Mouse (Mus musculus): Measurements from ENCODE around the gene Cxcr5. TPM values are rescaled to one million over a fixed set of nuclear protein-coding genes. Genes with fewer than 3 reads are reported as not detected.
"Not testable (repeated sequence)": the region's sequence is repeated elsewhere in the genome, so short reads cannot be mapped to it uniquely, and the experiment has no call there.

The Cxcr5 gene
- polyA plus RNA-seq, 1 experiment from 2014 or later, result not detected

DNA sequence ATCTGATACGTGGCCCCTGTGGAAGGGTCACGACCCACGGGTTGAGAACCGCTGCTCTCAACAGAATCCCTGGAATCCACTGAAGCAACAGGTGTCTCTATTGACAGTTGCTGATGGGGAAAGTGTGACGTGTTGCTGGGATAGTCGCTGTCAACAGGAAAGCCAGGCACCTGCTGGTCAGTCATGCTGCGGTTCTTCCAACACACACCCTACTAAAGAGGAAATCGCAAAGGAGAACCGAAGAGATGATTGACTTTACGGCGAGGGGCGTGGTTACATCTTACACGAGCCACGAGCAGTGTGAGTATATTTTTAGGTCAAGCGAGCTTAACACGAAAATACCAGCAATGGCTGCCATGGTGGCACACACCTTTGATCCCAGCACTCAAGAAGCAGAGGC, 20.7 kb upstream of the Cxcr5 start:
- WGBS, result 88% methylated on average over 16 of the region's 16 CpGs
- H3K36me3 ChIP-seq, result no peaks in the 10 kb centered on the region
- no peak overlapping the region for H3K4me3 ChIP-seq
- no peak for ATAC-seq (ENCODE audit: low FRiP score)
- no peaks in the 10 kb centered on the region for H3K9me3 ChIP-seq (replicated peaks)
- H3K27ac ChIP-seq, result no peak overlapping the region
- H3K9ac ChIP-seq, result no peak overlapping the region
- no peak overlapping the region for H3K4me2 ChIP-seq (replicated peaks)
- no peaks in the 10 kb centered on the region for H3K4me1 ChIP-seq
- no peaks in the 10 kb centered on the region for H3K27me3 ChIP-seq

DNA sequence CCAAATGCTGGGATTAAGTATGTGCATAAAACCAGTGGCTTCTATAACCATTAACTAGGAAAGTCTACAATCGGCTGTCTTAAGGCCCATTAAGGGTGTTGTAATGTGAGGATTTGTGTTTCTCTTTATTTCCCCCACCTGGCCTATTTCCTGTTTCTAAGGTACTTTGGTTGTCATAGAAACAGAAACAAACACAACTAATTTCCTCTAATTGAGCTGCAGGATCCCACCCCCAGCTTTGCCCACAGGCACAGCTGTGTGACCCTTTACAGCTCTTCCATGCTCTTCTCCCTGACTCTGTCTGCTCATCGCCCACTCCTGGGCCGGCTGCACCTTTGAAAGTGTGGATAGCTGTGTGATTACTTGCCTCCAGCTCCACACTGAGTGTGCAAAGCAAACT, 19.7 kb upstream of the Cxcr5 start:
- Histone ChIP-seq H3K4me2 (replicated peaks) (no peak overlapping the region), H3K36me3 (no peaks in the 10 kb centered on the region), H3K4me1 (no peaks in the 10 kb centered on the region), H3K4me3 (no peak overlapping the region), H3K27ac (no peak overlapping the region), H3K9ac (no peak overlapping the region), H3K27me3 (no peaks in the 10 kb centered on the region), H3K9me3 (replicated peaks) (no peaks in the 10 kb centered on the region)
- no peak for ATAC-seq (ENCODE audit: low FRiP score)
- 72% methylated on average over 3 of the region's 3 CpGs for WGBS

DNA sequence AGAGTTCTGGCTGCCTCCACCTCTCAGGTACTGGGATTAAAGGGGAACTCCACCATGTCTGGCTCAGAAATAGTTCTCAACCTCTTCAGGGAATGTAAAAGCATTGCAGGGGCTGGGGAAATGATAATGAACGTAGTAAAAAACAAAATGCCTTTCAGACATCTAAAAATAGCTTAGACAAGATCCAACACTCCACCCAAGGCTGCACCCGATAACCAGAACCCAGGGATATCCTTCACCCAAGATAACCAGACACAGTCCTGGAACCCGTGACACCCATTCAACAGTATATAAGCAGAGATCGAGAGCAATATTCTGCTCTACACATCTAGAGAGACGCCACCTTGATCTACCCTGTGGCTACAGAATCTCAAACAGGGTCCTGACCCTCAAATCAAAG, 18.4 kb upstream of the Cxcr5 start:
- 91% methylated on average over 5 of the region's 5 CpGs for WGBS
- Histone ChIP-seq H3K27me3 (no peaks in the 10 kb centered on the region), H3K9me3 (replicated peaks) (no peaks in the 10 kb centered on the region), H3K4me3 (no peak overlapping the region), H3K4me2 (replicated peaks) (no peak overlapping the region), H3K4me1 (no peaks in the 10 kb centered on the region), H3K36me3 (no peaks in the 10 kb centered on the region), H3K9ac (no peak overlapping the region), H3K27ac (no peak overlapping the region)
- no peak for ATAC-seq (ENCODE audit: low FRiP score)

DNA sequence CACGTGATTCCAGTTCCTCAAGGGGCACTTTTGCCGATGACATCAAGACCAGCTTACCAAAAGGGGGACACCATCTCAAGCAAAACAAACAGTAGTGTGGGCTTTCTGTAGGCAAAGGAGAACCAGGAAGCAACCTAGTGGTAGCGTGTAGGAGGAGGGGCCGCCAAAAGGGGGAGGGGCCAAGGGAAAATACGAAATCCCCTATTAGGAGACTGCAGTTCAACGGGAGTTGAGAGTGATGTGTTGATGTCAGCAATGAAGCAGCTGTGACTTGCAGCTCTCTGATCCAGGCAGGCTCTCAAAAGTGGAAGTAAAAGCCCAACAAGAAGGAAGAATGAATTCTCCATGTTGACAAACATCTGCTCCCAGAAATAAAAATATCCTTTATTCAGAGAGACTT, 17.7 kb upstream of the Cxcr5 start:
- H3K27ac ChIP-seq, result no peak overlapping the region
- no peak for ATAC-seq (ENCODE audit: low FRiP score)
- no peaks in the 10 kb centered on the region for H3K4me1 ChIP-seq
- H3K27me3 ChIP-seq, result no peaks in the 10 kb centered on the region
- no peaks in the 10 kb centered on the region for H3K9me3 ChIP-seq (replicated peaks)
- H3K9ac ChIP-seq, result no peak overlapping the region
- H3K4me3 ChIP-seq, result no peak overlapping the region
- WGBS, result 39% methylated on average over 6 of the region's 6 CpGs
- no peak overlapping the region for H3K4me2 ChIP-seq (replicated peaks)
- no peaks in the 10 kb centered on the region for H3K36me3 ChIP-seq

DNA sequence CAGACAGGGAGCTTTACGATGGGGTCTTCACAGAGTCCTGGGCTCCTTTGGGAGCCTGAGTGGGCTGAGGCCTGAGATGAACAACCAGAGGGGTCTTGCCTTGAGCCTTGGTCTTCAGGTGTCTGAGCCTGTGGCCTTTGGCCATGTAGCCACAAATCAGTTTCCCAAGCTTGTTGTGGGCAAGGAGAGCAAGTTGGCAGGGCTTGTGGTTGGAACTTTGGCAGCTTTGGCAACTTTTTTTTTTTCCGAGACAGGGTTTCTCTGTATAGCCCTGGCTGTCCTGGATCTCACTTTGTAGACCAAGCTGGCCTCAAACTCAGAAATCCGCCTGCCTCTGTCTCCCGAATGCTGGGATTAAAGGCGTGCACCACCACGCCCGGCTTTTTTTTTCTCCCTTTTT, 14.4 kb upstream of the Cxcr5 start:
- not testable (repeated sequence) for H3K9ac ChIP-seq; H3K4me2 ChIP-seq (replicated peaks); ATAC-seq (ENCODE audit: low FRiP score); H3K9me3 ChIP-seq (replicated peaks); H3K36me3 ChIP-seq; H3K27me3 ChIP-seq; H3K4me1 ChIP-seq; H3K4me3 ChIP-seq; H3K27ac ChIP-seq
- WGBS, result 90% methylated on average over 7 of the region's 7 CpGs

DNA sequence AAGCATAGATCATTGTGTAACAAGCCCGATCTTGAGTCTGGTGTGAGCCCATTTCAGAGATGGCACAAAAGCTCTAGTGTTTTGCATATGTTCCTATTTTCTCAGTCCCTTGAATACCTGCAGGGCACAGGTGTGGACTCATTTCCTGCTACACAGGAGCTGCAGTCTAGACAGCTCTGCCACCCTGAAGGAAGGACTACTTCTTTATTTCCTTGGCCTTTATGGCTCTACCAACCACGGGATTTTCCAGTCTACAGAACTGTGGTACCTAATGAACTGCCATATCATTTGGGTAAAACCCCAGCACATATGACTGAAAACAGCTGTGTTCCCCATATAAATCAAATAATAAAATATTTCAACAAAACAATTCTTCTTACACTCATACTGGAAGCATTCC, 13.4 kb upstream of the Cxcr5 start:
- H3K4me1 ChIP-seq, result no peaks in the 10 kb centered on the region
- H3K27ac ChIP-seq, result no peak overlapping the region
- H3K4me2 ChIP-seq (replicated peaks), result no peak overlapping the region
- no peaks in the 10 kb centered on the region for H3K36me3 ChIP-seq
- no peak for ATAC-seq (ENCODE audit: low FRiP score)
- H3K4me3 ChIP-seq, result no peak overlapping the region
- 92% methylated on average over 2 of the region's 2 CpGs for WGBS
- H3K9ac ChIP-seq, result no peak overlapping the region
- no peaks in the 10 kb centered on the region for H3K27me3 ChIP-seq
- no peaks in the 10 kb centered on the region for H3K9me3 ChIP-seq (replicated peaks)

DNA sequence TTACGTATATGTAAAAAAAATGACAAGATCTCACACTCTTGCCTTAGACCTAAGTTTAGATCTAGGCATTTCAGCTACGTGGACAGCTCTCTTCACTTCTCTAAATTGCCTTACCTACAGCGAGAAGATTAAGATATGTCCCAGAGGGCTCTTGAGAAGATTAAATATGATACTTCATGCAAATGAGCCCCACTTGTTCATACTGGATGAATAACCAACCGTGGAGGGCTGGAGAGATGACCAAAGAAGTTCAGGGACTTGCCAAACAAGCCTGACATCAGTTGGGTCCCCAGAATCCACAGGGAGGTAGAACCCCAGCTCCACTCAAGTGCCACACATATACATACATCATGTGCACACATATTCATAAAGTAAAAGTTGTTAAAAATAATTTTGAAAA, 11.6 kb upstream of the Cxcr5 start:
- Histone ChIP-seq H3K27me3 (no peaks in the 10 kb centered on the region), H3K4me3 (no peak overlapping the region), H3K9me3 (replicated peaks) (no peaks in the 10 kb centered on the region), H3K4me2 (replicated peaks) (no peak overlapping the region), H3K4me1 (no peaks in the 10 kb centered on the region), H3K36me3 (no peaks in the 10 kb centered on the region), H3K27ac (no peak overlapping the region), H3K9ac (no peak overlapping the region)
- no peak for ATAC-seq (ENCODE audit: low FRiP score)
- WGBS, result 83% methylated on average over 4 of the region's 4 CpGs

DNA sequence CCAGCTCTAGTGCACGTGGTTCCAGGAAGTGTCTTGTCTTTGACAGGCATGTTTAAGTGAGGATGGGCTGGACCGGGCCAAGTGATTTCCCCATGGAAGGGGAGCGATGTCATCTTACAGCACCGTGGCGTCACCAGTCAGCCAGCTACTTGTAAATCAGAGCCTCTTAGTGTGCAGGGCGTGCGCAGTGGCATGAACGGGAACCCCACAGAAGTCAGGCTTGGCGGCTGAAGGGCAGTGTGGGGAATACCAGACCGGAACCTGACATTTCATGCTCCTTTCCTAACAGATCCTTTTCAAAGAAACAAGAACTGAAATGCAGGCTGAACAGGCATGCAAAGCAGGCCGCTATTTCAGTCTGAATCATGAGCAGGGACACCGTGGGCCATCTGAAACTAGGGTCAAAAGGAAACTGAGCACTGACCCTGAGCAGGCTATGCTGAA, 9.3 kb upstream of the Cxcr5 start:
- 80% methylated on average over 12 of the region's 12 CpGs for WGBS
- Histone ChIP-seq H3K36me3 (no peaks in the 10 kb centered on the region), H3K27me3 (no peaks in the 10 kb centered on the region), H3K4me2 (replicated peaks) (no peak overlapping the region), H3K27ac (no peak overlapping the region), H3K4me1 (0 out of 2 replicates have a peak, but pooled peaks cover 2% of the 10 kb centered on the region), H3K4me3 (no peak overlapping the region), H3K9me3 (replicated peaks) (no peaks in the 10 kb centered on the region), H3K9ac (no peak overlapping the region)
- no peak for ATAC-seq (ENCODE audit: low FRiP score)

DNA sequence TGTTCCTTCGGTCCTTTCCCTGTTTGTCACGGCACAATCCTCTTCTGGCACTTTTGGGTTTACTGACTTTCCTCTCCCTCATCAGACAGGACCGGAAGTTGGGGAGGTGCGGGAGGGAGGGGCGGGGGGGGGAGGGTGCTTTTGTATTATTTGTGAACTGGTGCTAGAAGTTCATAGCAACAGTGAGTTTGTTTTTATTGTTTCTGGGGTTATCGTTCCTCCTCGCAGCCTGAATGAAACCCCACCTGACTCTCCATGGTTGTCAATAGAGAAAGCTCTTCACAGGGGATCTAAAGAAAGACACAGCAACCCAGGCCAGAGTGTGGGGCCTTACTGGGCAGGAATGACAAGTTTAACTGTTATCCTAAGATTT, 6.4 kb upstream of the Cxcr5 start:
- Histone ChIP-seq H3K4me3 (no peak overlapping the region), H3K4me2 (replicated peaks) (no peak overlapping the region), H3K36me3 (no peaks in the 10 kb centered on the region), H3K4me1 (0 out of 2 replicates have a peak, but pooled peaks cover 2% of the 10 kb centered on the region), H3K27me3 (no peaks in the 10 kb centered on the region), H3K9ac (no peak overlapping the region), H3K9me3 (replicated peaks) (no peaks in the 10 kb centered on the region), H3K27ac (no peak overlapping the region)
- 37% methylated on average over 7 of the region's 7 CpGs for WGBS
- no peak for ATAC-seq (ENCODE audit: low FRiP score)

DNA sequence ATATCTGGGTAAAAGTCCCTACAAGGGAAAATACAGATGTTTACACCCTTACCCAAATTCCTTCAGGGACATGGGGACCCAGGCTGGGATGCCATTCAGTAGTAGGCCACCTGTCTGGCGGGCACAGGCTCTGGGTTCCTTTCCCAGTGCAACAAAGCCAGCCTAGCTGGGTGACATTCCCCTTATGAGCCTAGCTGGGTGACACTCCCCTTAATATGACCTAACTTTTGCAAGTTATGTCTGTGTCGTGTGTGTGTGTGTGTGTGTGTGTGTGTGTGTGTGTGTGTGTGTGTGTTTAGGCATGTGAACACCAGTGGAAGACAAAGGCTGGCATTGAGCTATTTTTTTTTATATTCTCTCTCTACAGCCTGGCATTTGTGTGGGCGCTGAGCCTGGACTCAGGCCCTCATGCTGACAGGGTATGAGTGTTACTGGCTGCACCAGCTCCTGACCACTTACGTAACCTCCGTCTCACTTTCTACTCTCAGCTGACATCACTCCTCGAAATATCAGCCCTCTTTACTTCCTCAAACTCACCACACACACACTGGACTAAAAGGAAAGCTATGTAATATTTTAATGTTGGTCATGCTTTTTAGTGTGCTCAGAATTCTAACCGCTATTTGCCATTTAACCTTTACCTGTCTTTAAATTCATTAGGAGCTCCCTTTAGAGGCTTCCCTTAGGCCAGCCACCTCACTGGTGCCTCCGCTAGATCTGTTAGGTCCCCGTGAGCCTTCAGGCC, 5.8 kb upstream of the Cxcr5 start:
- H3K4me1 ChIP-seq, result 0 out of 2 replicates have a peak, but pooled peaks cover 2% of the 10 kb centered on the region
- H3K36me3 ChIP-seq, result no peaks in the 10 kb centered on the region
- 76% methylated on average over 9 of the region's 9 CpGs for WGBS
- H3K27ac ChIP-seq, result no peak overlapping the region
- H3K9me3 ChIP-seq (replicated peaks), result no peaks in the 10 kb centered on the region
- no peak for ATAC-seq (ENCODE audit: low FRiP score)
- H3K9ac ChIP-seq, result no peak overlapping the region
- no peak overlapping the region for H3K4me2 ChIP-seq (replicated peaks)
- no peaks in the 10 kb centered on the region for H3K27me3 ChIP-seq
- no peak overlapping the region for H3K4me3 ChIP-seq

DNA sequence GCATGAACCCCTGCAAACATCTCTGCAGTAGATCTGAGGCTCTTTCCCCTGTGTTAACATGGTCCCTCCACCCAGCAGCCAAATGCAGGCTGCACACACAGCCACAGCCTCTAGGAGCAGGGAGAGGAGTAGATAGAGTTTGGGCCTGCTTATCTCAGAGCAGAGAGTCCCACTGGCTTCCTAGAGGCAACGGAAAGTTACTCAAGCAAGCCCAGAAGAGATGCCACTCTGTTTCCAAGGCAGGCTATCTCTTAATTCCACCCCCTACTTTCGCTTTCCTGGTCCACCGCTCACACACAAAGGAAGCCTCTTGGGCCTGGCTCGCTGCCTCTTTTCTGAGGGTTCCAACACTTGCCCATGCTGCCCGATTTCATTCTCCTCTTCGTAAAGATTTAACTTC, 3.7 kb upstream of the Cxcr5 start:
- H3K27ac ChIP-seq, result no peak overlapping the region
- no peaks in the 10 kb centered on the region for H3K9me3 ChIP-seq (replicated peaks)
- no peaks in the 10 kb centered on the region for H3K27me3 ChIP-seq
- H3K36me3 ChIP-seq, result no peaks in the 10 kb centered on the region
- 0 out of 2 replicates have a peak, but pooled peaks cover 2% of the 10 kb centered on the region for H3K4me1 ChIP-seq
- no peak for ATAC-seq (ENCODE audit: low FRiP score)
- no peak overlapping the region for H3K9ac ChIP-seq
- WGBS, result 31% methylated on average over 6 of the region's 6 CpGs
- H3K4me3 ChIP-seq, result no peak overlapping the region
- no peak overlapping the region for H3K4me2 ChIP-seq (replicated peaks)

DNA sequence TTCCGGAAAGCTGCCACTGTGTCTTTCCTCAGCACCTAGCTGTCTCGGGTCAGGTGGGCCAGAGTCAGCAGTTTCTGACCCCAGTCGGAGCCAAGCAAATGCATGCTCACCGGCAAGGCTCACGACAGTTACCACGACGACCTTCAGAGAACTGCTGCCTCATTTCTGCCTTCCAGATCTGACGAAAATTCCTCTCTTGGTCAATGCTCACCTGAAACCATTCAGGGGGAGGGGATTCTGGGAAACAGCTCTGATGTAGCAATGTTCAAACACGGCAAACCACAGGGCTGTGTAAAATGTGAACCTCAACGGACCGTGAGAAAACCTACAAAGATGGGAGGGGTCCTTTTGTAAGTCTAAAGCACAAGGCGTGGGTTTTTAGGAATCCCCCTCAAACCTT, 1.3 kb upstream of the Cxcr5 start:
- Histone ChIP-seq H3K27me3 (no peaks in the 10 kb centered on the region), H3K36me3 (no peaks in the 10 kb centered on the region), H3K27ac (no peak overlapping the region), H3K4me3 (no peak overlapping the region), H3K4me1 (0 out of 2 replicates have a peak, but pooled peaks cover 2% of the 10 kb centered on the region), H3K9ac (no peak overlapping the region), H3K9me3 (replicated peaks) (no peaks in the 10 kb centered on the region), H3K4me2 (replicated peaks) (no peak overlapping the region)
- 49% methylated on average over 12 of the region's 12 CpGs for WGBS
- no peak for ATAC-seq (ENCODE audit: low FRiP score)

DNA sequence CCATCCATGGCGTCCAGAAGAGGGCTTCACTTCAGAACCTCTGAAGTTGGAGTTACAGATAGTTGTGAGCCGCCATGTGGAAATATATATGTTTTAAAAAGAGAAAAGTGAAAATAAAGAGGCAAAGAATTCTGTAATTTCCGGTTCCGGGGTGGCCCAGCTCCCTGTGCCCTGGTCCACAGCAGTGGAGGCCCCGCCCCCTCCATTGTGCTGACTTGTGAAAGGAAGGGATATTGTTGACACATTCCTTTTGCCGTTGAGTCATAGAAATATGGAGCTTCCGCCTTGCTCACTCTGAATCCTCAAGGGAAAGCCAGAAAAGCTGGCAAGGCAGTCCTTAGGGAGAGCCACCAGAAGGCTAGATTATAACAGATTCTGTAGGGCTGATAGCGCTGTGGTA, 9.5 kb downstream of the Cxcr5 start:
- no peaks in the 10 kb centered on the region for H3K9me3 ChIP-seq (replicated peaks)
- H3K9ac ChIP-seq, result no peak overlapping the region
- no peak overlapping the region for H3K27ac ChIP-seq
- H3K36me3 ChIP-seq, result no peaks in the 10 kb centered on the region
- H3K4me1 ChIP-seq, result no peaks in the 10 kb centered on the region
- ATAC-seq (ENCODE audit: low FRiP score), result no peak
- H3K4me3 ChIP-seq, result no peak overlapping the region
- no peaks in the 10 kb centered on the region for H3K27me3 ChIP-seq
- H3K4me2 ChIP-seq (replicated peaks), result no peak overlapping the region
- WGBS, result 85% methylated on average over 8 of the region's 8 CpGs
